Mouse (Mus musculus): ENCODE measurements at regions not wholly inside any gene's neighbourhood (a gene's known extent, or its start where the extent isn't known, plus 50 kb on each side); places are given as distances from the start of the nearest gene placed in this dataset.

GRCm38 (mm10) chr3:18623831-18624304 lies 675.7 kb downstream of the Cypt12 start:
- peak; percentile 73; the same call in 1 of the 2 replicates for ATAC-seq (ENCODE audit: insufficient read depth, low FRiP score)
- H3K4me3 ChIP-seq (replicated peaks; ENCODE audit: low read length), result 0 out of 2 replicates have a peak overlapping the region, but pooled peaks have one; percentile 40
- no peaks in the 10 kb centered on the region for H3K9me3 ChIP-seq (replicated peaks; ENCODE audit: control insufficient read depth, low read length)
- H3K9ac ChIP-seq (ENCODE audit: low read length), result peak overlapping the region; percentile 58; the same call in 1 of the 2 replicates
- H3K27me3 ChIP-seq (ENCODE audit: control insufficient read depth, insufficient read depth, low read length), result no peaks in the 10 kb centered on the region
- 4% methylated on average over 4 of the region's 4 CpGs for WGBS
- peak overlapping the region; percentile 80 for H3K27ac ChIP-seq (ENCODE audit: low read length)
- peak overlapping the region; percentile 52 for H3K4me2 ChIP-seq (ENCODE audit: low read depth, low read length)
- H3K36me3 ChIP-seq (ENCODE audit: control insufficient read depth, insufficient read depth, low read length), result no peaks in the 10 kb centered on the region
- peaks cover 14% of the 10 kb centered on the region for H3K4me1 ChIP-seq (ENCODE audit: control insufficient read depth, insufficient read depth, low read length)

GRCm38 (mm10) chr3:18624381-18625145 lies 676.4 kb downstream of the Cypt12 start:
- H3K27me3 ChIP-seq (ENCODE audit: control insufficient read depth, insufficient read depth, low read length), result no peaks in the 10 kb centered on the region
- H3K4me2 ChIP-seq (ENCODE audit: low read depth, low read length), result peak overlapping the region; percentile 52
- peak overlapping the region; percentile 80 for H3K27ac ChIP-seq (ENCODE audit: low read length)
- no peak; the same call in 1 of the 2 replicates for ATAC-seq (ENCODE audit: insufficient read depth, low FRiP score)
- no peaks in the 10 kb centered on the region for H3K9me3 ChIP-seq (replicated peaks; ENCODE audit: control insufficient read depth, low read length)
- peak overlapping the region; percentile 58; the same call in 1 of the 2 replicates for H3K9ac ChIP-seq (ENCODE audit: low read length)
- no peaks in the 10 kb centered on the region for H3K36me3 ChIP-seq (ENCODE audit: control insufficient read depth, insufficient read depth, low read length)
- H3K4me1 ChIP-seq (ENCODE audit: control insufficient read depth, insufficient read depth, low read length), result peaks cover 14% of the 10 kb centered on the region
- 6% methylated on average over 10 of the region's 10 CpGs for WGBS
- peak overlapping the region; percentile 40 for H3K4me3 ChIP-seq (replicated peaks; ENCODE audit: low read length)

- Histone ChIP-seq H3K9me3 (replicated peaks; ENCODE audit: control insufficient read depth, low read length) (no peaks in the 10 kb centered on the region), H3K36me3 (ENCODE audit: control insufficient read depth, insufficient read depth, low read length) (no peaks in the 10 kb centered on the region), H3K27ac (ENCODE audit: low read length) (peak overlapping the region; percentile 80), H3K4me3 (replicated peaks; ENCODE audit: low read length) (peak overlapping the region; percentile 40), H3K9ac (ENCODE audit: low read length) (peak overlapping the region; percentile 58), H3K4me2 (ENCODE audit: low read depth, low read length) (peak overlapping the region; percentile 52), H3K4me1 (ENCODE audit: control insufficient read depth, insufficient read depth, low read length) (peaks cover 14% of the 10 kb centered on the region), H3K27me3 (ENCODE audit: control insufficient read depth, insufficient read depth, low read length) (no peaks in the 10 kb centered on the region)
- 6% methylated on average over 32 of the region's 32 CpGs for WGBS
- ATAC-seq (ENCODE audit: insufficient read depth, low FRiP score), result no peak
Observed at GRCm38 (mm10) chr3:18625395-18626328, 677.5 kb downstream of the Cypt12 start.

- peaks cover 14% of the 10 kb centered on the region for H3K4me1 ChIP-seq (ENCODE audit: control insufficient read depth, insufficient read depth, low read length)
- WGBS, result 57% methylated on average over 6 of the region's 6 CpGs
- H3K27ac ChIP-seq (ENCODE audit: low read length), result no peak overlapping the region
- H3K36me3 ChIP-seq (ENCODE audit: control insufficient read depth, insufficient read depth, low read length), result no peaks in the 10 kb centered on the region
- H3K4me3 ChIP-seq (replicated peaks; ENCODE audit: low read length), result no peak overlapping the region
- ATAC-seq (ENCODE audit: insufficient read depth, low FRiP score), result no peak
- no peak overlapping the region; the same call in 1 of the 2 replicates for H3K4me2 ChIP-seq (ENCODE audit: low read depth, low read length)
- H3K27me3 ChIP-seq (ENCODE audit: control insufficient read depth, insufficient read depth, low read length), result no peaks in the 10 kb centered on the region
- H3K9ac ChIP-seq (ENCODE audit: low read length), result no peak overlapping the region
- no peaks in the 10 kb centered on the region for H3K9me3 ChIP-seq (replicated peaks; ENCODE audit: control insufficient read depth, low read length)
Observed at GRCm38 (mm10) chr3:18626375-18626774, 678.2 kb downstream of the Cypt12 start.

- Histone ChIP-seq H3K9ac (ENCODE audit: low read length) (no peak overlapping the region), H3K36me3 (ENCODE audit: control insufficient read depth, insufficient read depth, low read length) (no peaks in the 10 kb centered on the region), H3K9me3 (replicated peaks; ENCODE audit: control insufficient read depth, low read length) (no peaks in the 10 kb centered on the region), H3K27me3 (ENCODE audit: control insufficient read depth, insufficient read depth, low read length) (no peaks in the 10 kb centered on the region), H3K27ac (ENCODE audit: low read length) (no peak overlapping the region), H3K4me2 (ENCODE audit: low read depth, low read length) (no peak overlapping the region), H3K4me3 (replicated peaks; ENCODE audit: low read length) (no peak overlapping the region), H3K4me1 (ENCODE audit: control insufficient read depth, insufficient read depth, low read length) (peaks cover 14% of the 10 kb centered on the region)
- no peak for ATAC-seq (ENCODE audit: insufficient read depth, low FRiP score)
- 67% methylated on average over 2 of the region's 2 CpGs for WGBS
Observed at GRCm38 (mm10) chr3:18626820-18627219, 678.6 kb downstream of the Cypt12 start.

GRCm38 (mm10) chr3:18629233-18629632 lies 681.0 kb downstream of the Cypt12 start:
- Histone ChIP-seq H3K4me2 (ENCODE audit: low read depth, low read length) (no peak overlapping the region), H3K27me3 (ENCODE audit: control insufficient read depth, insufficient read depth, low read length) (no peaks in the 10 kb centered on the region), H3K9ac (ENCODE audit: low read length) (no peak overlapping the region), H3K4me1 (ENCODE audit: control insufficient read depth, insufficient read depth, low read length) (peaks cover 10% of the 10 kb centered on the region), H3K9me3 (replicated peaks; ENCODE audit: control insufficient read depth, low read length) (no peaks in the 10 kb centered on the region), H3K36me3 (ENCODE audit: control insufficient read depth, insufficient read depth, low read length) (no peaks in the 10 kb centered on the region), H3K4me3 (replicated peaks; ENCODE audit: low read length) (no peak overlapping the region), H3K27ac (ENCODE audit: low read length) (no peak overlapping the region)
- WGBS, result 95% methylated on average over 2 of the region's 2 CpGs
- no peak for ATAC-seq (ENCODE audit: insufficient read depth, low FRiP score)

GRCm38 (mm10) chr3:18631601-18632000 lies 683.4 kb downstream of the Cypt12 start:
- H3K4me1 ChIP-seq (ENCODE audit: control insufficient read depth, insufficient read depth, low read length), result no peaks in the 10 kb centered on the region
- H3K27me3 ChIP-seq (ENCODE audit: control insufficient read depth, insufficient read depth, low read length), result no peaks in the 10 kb centered on the region
- H3K4me2 ChIP-seq (ENCODE audit: low read depth, low read length), result no peak overlapping the region
- WGBS, result 88% methylated on average over 1 of the region's 1 CpGs
- H3K36me3 ChIP-seq (ENCODE audit: control insufficient read depth, insufficient read depth, low read length), result no peaks in the 10 kb centered on the region
- no peak overlapping the region for H3K9ac ChIP-seq (ENCODE audit: low read length)
- ATAC-seq (ENCODE audit: insufficient read depth, low FRiP score), result no peak
- H3K4me3 ChIP-seq (replicated peaks; ENCODE audit: low read length), result no peak overlapping the region
- H3K27ac ChIP-seq (ENCODE audit: low read length), result no peak overlapping the region
- H3K9me3 ChIP-seq (replicated peaks; ENCODE audit: control insufficient read depth, low read length), result no peaks in the 10 kb centered on the region

- Histone ChIP-seq H3K9me3 (replicated peaks; ENCODE audit: control insufficient read depth, low read length) (no peaks in the 10 kb centered on the region), H3K4me1 (ENCODE audit: control insufficient read depth, insufficient read depth, low read length) (no peaks in the 10 kb centered on the region), H3K27me3 (ENCODE audit: control insufficient read depth, insufficient read depth, low read length) (no peaks in the 10 kb centered on the region), H3K9ac (ENCODE audit: low read length) (no peak overlapping the region), H3K27ac (ENCODE audit: low read length) (no peak overlapping the region), H3K4me2 (ENCODE audit: low read depth, low read length) (no peak overlapping the region), H3K36me3 (ENCODE audit: control insufficient read depth, insufficient read depth, low read length) (no peaks in the 10 kb centered on the region), H3K4me3 (replicated peaks; ENCODE audit: low read length) (no peak overlapping the region)
- no peak for ATAC-seq (ENCODE audit: insufficient read depth, low FRiP score)
Observed at GRCm38 (mm10) chr3:18634855-18635254, 686.6 kb downstream of the Cypt12 start.

GRCm38 (mm10) chr3:18637553-18637952 lies 689.3 kb downstream of the Cypt12 start:
- no peak overlapping the region for H3K27ac ChIP-seq (ENCODE audit: low read length)
- no peak for ATAC-seq (ENCODE audit: insufficient read depth, low FRiP score)
- no peak overlapping the region for H3K4me2 ChIP-seq (ENCODE audit: low read depth, low read length)
- no peaks in the 10 kb centered on the region for H3K27me3 ChIP-seq (ENCODE audit: control insufficient read depth, insufficient read depth, low read length)
- no peak overlapping the region for H3K4me3 ChIP-seq (replicated peaks; ENCODE audit: low read length)
- no peak overlapping the region for H3K9ac ChIP-seq (ENCODE audit: low read length)
- H3K36me3 ChIP-seq (ENCODE audit: control insufficient read depth, insufficient read depth, low read length), result no peaks in the 10 kb centered on the region
- no peaks in the 10 kb centered on the region for H3K4me1 ChIP-seq (ENCODE audit: control insufficient read depth, insufficient read depth, low read length)
- no peaks in the 10 kb centered on the region for H3K9me3 ChIP-seq (replicated peaks; ENCODE audit: control insufficient read depth, low read length)

All from stomach, embryonic 16.5 days (tissue).